Mouse (Mus musculus) brain, adult 2 months (tissue): ENCODE measurements around the gene Rps6kc1.

Source experiments
- DNase-seq: peaks from one replicate; pipeline ENCODE4 v3.0.0; 2011; ENCODE audit warnings: low read depth, low spot score

Gene Rps6kc1

DNA sequence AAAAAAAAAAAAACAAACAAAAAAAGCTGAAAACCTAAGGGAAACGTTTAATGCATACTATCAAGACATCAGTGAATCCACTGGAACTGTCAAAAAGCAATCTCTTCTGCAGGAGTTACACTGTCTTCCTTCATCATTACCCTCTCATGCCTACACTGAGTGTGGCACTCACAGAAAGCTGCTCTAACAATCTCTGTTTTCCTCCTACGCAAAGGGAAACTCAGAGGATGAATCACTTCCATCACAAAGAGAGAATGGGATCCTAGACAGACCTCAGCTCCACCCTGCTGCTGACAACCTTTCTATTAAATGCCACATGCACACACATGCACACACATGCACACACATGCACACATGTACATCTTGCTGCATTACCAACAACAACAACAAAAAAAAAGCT lies 75.5 kb downstream of the Rps6kc1 start:
- DNase-seq: peak; percentile 78

DNA sequence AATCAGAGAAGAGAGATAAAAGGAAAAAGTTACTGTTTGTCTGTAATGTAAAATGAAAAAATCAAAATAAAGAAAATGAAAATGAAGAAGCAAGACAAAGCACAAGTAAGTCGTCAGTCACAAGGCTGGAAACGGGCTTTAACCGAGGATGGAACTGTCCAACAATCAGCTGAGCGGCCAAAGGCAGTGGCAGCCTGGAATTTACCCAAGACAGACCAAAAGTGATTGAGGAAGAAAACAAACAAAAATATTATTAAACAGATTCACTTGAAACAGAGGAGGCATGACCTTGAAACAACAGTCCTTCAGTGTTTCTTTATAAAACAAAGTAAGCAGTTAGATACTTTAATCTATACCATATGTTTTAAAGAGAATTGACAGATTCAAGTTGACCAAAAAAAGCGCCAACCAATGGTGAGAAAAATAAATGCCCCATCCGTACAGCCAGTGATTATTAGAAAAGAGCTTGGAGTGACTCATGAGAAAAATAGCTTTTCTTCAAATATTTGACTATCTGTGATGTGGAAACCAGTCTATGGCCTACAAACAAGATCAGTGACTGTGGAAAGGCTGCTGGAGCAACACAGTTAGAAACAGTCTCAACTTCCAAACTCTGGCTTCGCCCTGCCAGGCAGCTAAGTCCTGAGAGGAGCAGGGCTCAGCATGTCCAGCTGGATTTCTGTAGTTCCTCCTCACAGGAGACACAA lies 77.2 kb downstream of the Rps6kc1 start:
- DNase-seq: no peak

DNA sequence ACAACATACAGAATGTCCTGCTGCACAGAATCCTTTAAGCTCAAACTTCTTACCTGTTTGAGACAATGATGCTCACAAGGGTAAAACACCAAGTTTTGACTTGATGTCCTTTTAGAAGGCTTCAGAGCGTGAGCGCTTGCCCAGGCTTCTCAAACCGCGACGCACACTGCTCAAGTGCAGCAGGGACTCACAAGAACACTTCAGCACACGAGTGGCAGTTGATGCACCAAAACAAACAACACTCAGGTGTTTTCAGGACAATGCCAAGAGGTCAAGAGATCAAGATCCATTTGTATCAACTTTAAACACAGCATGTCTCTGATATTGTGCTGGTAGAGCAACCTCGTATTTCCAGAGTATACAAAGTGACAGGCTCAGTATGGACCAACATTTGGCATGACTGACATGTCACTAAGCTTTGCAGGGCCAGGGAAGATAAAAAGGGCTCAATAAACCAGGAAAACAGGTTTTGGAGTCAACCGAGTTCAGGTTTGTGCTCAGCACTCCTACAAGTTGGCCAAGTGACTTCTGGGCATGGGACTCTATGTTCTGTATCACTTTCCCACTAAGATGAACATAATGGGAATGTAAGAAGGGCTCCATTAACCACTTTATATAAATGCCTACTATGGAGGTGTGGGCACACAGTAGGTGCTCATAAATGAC lies 78.5 kb downstream of the Rps6kc1 start:
- DNase-seq: no peak

DNA sequence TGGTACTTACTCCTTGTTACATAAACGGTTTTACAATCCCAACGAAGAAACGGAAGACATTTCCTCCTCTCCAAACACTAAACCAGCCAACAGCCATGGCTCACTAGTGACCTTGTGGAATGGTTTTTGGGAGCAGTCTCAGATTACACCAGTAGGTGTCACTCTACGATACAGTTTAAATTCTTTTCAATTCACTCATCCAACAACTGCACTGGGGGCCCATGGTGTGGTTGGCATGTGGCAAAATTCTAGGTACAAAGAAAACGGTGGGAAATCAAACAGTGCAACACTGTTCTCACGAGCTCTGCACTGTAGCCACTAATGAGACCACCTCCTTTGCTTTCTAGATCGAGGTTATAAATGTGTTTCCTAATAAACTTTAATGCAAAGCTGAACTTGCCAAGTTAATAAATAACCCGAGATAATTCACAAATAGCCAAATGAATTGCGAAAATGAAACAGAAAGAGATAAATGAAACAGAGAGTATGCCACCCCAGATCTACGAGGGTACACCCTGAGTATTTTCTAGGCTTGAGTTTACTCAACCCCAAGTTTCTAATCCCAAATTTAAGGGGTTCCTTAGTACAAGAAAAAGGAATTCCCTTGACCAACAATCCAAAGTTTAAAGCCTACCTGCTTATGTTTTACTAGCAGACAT lies 79.6 kb downstream of the Rps6kc1 start:
- peak; percentile 66 for DNase-seq

DNA sequence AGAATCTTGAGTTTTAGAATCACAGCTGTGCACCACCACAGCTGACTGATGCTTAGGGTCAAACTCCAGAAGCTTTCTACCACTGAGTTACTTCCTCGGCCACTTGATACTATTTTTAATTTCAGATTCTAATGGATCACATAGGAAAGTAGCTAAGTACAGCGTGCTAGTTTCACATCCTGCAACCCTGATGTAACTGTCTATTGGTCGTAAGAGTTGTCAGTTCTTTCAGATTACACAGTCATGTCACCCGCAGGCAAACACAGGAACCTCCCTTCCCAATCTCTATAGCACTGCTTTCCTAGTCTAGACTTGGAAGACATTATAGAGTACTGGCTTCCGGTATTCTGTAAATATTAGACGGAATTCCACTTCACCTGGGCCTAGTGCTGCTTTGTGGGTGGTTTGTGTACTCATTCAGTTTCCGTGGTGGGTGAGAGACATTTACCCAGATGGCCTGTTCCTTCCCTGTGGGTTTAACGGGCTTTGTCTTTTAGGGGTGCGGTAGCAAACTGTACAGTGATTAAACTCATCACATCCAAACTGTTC lies 85.0 kb downstream of the Rps6kc1 start:
- no peak for DNase-seq

DNA sequence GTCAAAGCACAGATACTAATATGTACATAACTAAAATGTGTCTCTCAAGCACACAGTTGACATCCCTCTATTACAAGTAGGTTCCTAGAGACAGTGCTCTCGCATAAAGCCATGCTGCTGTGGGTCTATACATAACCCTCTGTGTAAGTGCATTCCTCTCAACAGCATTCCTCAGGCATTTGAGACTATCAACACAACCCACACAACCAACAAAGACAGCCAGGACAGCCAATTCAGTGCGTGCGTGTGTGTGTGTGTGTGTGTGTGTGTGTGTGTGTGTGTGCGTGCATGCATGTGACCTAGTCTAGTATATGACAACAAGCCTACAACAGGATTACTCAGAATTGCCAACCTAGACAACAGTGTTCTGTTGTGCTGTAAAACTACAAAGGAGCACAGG lies 87.8 kb downstream of the Rps6kc1 start:
- no peak for DNase-seq

DNA sequence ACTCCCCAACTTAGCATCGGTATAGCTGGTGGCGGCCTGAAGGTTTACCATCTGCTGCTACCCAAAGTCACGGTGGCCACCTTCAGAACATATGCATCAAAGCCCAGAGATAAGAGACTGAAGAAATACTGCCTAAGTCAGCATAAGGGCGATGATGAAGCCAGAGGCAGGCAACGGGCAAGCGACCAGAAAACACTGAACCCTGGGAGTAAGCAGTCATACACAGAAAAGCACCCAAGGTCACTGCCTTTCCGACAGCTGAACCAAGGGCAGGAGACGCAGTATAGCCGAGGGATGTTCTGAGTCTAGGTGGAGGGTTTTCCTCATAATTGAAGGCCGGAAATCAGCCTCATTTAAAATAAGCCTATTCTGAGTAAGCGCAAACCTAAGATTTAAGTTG lies 95.4 kb downstream of the Rps6kc1 start:
- DNase-seq: no peak

DNA sequence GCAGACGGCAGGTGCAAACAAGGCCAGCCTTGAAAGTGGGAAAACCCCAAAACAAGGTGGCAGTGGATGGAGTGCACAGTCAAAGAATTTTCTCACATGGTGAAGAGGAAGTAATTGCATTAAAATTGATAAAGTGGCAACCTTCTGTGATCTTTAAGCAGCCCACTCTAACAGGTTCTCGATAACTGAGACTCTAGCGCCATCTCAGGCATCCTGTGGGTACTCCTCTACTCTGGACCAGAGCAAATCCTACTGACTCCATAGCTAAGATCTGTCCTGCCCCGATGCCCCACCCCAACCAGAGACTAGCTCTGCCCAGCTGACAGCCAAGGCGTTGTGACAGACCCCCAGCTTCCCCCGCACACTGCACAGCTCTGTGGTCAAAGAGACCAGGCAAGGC lies 101.2 kb downstream of the Rps6kc1 start:
- DNase-seq: no peak

DNA sequence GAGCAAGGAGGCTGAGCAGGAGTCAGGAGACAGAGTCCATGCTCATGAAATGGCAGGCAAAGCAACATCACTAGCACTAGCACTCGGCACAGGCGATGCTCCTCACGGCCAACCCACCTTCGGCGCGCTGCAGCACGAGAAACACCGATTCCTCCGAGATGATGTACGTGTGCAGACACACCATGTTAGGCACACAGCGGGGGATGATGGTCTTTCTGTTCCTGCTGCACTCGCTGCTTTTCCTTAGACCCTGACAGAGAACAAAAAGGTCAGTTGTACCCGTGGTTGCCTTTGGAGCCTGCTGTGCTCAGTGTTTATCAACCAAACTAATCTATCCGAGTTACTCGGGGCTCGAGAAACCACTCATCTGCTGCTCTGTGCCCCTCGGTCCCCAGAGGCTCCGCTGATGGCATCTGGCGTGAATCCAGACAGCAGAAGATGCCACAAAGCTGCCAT lies 102.8 kb downstream of the Rps6kc1 start:
- peak; percentile 35 for DNase-seq

DNA sequence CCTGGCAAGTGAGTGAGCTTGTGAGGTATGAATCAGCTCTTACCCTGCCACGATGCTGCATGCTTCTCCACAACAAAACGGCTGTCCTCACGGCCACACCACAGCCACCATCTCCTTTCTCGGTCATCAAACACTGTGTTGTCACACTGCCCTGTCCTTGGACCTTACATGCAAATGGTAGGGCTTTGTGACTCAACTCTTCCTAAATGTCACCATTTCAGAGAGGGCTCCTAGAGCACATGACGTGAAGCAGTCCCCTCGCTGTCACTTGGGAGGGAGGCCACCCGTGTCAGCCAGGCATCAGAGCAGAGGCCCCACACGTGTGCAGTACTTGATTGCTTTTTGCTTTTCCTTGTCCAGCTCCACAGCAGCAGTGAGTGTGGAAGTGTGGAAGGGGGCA lies 104.8 kb downstream of the Rps6kc1 start:
- no peak for DNase-seq

DNA sequence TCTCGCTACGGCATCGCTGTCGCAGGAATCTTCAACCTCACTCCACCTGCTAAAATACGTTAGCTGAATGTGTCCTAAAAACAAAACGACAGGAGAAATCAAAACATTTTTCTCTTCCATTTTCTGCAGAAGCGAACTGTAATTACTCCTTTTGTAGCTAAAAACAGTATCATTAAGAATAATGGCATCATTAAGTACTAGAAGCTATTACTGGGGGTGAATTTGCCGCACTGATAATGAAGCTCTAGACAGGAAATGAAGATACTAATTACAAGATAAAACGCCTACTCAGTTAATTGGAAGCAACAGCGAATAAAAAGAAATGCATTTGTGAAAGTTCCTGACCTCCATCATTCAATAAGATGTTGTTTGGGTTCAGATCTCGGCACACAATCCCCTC lies 112.9 kb downstream of the Rps6kc1 start:
- no peak for DNase-seq

DNA sequence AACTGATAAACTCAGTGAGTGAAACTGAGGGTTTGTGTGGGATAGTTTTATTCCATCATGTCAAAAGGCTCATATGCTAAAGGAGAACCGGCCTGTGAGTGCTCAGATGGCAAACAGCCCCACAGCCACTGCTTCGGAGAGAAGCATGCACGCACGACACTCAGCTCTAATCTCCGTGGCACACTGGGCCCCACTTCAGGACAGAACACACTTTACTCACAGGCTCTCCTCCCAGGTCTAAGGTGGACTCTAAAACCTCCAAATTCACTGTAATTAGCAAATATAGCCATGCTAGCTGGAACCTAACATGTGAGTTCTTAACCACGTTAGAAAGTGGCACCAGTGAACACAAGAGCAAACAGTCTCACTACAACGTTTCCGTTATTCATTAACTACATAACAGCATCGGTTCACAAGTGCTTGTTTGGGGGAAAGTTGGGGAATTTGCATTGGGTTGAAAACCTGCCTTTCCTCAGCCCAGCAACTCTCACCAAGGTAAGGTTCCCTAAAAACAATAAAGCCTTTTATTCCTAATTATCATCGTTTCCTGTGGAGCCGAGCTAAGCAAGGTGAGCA lies 114.0 kb downstream of the Rps6kc1 start:
- no peak for DNase-seq

DNA sequence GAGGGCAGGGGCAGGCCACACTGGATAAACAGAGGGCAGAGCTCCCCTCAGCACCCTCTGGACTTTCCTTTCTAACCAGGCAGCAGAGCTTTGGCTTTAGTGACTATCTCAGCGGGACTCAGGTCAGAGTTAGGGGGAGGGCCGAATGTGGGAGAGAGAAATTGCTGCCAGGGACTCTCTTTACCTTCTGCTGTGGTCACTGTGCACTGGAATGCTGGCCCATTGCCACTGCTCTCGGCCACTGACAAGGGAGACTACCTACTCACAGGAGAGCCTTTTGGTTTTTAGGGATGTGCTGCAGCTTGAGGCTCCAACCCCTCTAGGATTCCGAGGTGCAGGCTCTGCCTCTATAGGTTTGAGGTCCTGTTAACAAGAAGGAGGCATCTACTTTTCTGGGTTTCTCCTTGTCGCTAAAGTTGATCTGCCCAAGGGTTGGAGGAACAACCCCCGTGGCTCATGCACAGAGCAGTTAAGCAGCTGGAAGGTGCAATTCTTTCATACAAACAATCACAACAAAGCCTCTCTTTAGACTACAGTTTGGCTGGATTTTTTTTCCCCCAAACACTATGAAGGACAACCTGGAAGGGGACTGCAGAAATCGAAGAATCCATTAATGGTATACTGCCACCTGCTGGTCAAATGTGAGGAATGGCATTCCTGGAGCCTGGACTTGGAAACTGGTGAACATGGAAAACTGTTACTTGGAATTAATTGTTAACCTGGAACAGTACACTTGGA lies 114.7 kb downstream of the Rps6kc1 start:
- peak; percentile 81 for DNase-seq

DNA sequence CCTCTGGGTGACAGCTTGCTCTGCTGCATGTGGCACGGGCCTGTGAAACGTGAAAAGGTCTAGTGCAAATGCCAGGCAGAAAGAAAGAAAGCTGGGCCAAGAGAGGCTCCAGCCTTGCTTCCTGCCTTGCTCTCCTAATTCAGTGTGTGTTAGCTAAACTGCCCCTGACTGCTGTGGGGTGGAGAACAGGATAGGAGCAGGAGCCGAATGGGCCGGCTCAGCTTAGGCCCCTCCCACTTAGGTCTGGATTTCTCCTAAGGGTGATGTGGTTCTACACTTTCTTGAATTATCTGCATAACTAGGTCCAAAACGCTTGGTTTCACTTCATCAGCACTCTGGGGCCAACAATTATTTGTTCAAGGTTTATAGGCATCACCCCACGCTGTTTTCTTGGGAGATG lies 119.9 kb downstream of the Rps6kc1 start:
- no peak for DNase-seq

DNA sequence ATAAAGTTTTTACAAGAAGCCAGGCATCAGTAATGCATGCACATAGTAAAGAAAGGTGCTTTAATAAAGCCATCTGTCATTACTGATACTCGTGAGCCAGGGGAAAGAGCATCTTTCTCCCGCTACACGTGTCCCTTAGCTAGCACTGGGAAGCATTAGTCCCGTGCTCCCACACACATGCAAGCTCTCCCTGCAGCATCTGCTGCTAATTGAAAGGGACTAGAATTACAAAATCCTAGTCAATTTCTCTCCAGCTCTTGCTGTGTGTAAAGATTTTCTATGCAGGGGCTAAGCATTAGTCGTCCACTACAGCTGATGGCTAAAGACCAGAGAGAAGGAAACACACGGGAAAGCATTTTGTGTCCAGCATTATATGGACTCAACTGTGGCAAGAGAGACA lies 120.8 kb downstream of the Rps6kc1 start:
- DNase-seq: peak; percentile 32

DNA sequence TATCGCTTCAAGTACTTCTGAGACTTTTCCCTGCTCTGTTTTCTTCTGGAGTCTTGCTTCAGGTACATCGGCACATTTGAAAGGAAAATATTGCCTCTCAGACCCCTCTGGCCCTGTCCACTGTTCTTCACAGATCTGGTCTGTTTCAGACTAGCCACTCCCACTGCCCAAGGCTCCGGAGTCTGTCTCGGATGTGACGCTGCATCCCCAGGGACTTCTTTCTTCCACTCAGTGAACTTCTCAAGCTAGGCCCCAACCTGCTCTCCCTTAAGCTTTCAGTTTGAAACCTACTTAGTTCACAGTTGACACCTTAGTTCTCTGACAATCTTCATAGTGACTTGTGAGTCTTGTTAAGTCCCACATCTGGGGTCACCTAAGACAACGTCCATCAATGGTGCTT lies 133.9 kb downstream of the Rps6kc1 start:
- no peak for DNase-seq

DNA sequence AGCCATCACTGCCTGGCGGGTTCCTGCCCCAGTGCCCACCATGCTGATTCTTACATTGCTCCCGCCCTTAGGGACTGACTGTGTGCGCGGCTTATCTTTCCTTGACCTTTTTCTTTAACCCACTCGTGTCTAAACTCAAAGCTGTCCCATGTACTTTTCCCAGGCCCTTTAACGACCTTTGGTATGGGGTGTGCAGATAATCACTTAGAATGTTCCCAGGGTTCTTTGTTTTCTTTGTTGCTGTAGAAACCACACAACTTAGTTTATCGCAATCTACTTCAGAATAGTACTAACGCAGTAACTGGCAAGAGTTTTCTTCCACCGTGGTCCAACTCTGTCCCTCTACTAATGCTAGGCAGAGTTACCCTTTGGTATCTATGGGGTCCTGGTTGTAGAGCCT lies 135.3 kb downstream of the Rps6kc1 start:
- DNase-seq: no peak

DNA sequence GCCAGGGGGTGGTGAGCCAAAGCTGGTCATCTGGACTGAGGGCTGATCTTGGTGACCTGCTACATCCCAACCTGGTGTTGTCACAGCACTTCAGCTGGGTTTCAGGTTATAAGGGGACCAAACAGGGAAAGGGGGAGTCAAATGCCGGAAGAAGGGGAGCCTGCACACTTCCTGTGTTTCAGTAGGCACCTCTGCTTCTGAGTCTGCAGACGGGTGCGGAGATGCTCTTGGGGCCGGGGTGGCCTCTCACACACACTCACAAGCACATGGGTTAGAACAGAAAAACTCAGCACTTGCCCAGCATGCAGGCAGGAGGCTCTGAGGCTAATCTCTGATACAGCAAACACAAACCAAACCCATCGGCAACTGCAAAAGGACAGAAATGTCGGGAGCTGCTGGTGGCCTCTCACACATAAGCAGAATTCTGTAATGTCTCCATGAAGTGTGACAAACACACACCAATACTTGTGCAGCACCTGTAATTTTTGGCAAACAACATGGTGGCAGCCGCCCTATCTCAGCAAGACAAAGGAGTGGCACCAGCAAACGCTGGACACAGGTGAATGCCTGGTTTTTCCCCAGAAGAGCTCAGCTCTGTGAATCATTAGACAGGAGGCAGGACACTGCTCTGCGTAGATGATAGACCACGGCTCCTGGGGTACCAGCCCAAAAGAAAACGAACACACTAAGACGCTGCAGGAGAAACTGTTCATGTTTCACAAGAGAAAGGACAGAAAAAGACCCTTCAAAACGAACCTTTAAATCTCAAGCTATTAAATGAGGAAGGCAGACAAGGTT lies 139.3 kb downstream of the Rps6kc1 start:
- no peak for DNase-seq

DNA sequence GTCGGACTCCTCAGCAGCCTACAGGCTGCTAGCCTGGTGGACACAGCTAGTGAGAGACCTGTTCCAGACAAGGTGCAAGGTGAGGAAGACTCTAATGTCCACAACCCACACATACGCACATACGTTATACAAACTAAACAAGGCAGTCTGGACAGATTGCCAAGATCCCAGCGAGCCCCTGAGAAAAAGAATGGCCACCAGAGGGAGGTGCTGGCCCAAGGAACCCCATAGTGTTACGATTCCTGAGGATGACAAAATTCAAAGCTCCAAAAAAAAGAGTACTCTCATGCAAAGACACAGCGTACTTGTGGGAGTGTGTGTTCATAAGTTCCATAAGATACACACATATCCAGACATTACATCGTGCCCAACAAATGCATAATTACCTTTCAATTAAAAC lies 141.8 kb downstream of the Rps6kc1 start:
- DNase-seq: peak; percentile 12

DNA sequence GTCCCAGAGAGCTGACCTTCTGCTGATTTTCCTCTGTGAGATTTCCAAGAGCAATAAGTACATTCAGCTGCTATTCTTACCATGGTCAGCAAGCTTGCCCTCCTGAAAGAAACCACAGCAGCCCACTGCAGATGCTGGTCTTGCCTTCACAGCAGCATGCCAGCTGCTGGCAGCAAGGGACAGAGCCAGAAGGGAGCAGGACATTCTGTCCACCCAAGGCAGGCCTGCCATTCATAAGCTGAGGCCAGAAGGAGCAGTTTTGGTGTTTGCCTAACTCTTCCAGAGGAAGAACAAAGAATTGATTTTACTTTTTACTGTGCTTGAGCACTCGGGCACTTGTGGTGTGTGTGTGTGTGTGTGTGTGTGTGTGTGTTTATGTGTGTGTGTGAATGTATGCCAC lies 143.3 kb downstream of the Rps6kc1 start:
- peak; percentile 16 for DNase-seq

DNA sequence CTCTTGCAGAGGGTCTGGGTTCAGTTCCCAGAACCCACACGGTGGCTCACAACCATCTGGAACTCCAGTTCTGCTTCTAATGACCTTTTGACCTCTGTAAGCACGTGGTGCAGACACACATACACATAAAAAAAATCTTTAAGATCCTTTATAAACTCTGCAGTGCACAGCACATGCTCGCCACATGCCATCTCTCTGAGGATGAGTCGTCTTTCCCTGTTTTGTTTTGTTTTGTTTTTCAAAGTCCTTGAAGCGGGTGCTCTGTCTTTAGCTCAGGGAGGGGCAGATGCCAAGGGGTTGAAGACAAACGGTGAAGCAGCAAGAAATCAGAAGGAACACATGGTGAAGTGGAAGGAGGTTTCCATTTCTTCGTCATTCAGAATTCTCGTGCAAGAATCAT lies 143.9 kb downstream of the Rps6kc1 start:
- DNase-seq: no peak
